Mouse (Mus musculus): ENCODE results near the gene Apol7e.

DNA sequence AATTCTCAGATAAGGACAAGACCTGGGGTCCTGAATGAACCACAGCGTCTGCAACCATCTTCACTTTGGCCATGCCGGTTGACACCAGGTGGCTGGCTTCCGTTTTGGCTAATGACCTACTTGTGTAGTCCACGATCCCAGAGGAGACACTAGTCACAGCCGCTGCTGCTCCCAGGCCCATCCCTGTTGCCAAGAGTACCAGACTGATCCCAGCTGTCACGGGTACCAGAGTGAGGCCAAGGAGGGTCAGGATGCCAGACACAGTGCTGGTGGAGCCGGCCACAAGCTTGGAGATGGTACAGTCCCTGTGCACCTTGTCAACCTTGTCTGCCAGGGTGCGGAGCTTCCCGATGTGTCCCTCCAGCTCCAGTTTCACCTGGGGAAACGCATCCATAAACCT is 51.1 kb downstream of the Apol7e start:
- no peak for TF ChIP-seq HCFC1 (IDR thresholded peaks at IDR 0.05; ENCODE audit: borderline replicate concordance, insufficient read depth, low read length)
- no peak for TF ChIP-seq ZC3H11A (IDR thresholded peaks at IDR 0.05; ENCODE audit: borderline replicate concordance, low read depth, low read length)
- no peak for TF ChIP-seq MAFK (IDR thresholded peaks at IDR 0.05; ENCODE audit: insufficient read depth, low read depth, low read length)
- TF ChIP-seq ZNF384 (IDR thresholded peaks at IDR 0.05; ENCODE audit: low read depth, low read length): no peak

All from ES-E14 (cell line).